In genomic region chr13:51411696-51412430, GRCm38 (mm10) we compare ENCODE assay signal across 9 mouse cellular contexts. TPM values are rescaled to one million over a fixed set of nuclear protein-coding genes. Genes with fewer than 3 reads are reported as not detected.
DNase-seq lines count a peak whose midpoint lies in the region; ATAC-seq lines count a peak whose summit lies in the region.
"Had no signal": no experiment of that assay in that cellular context is flagged by ENCODE, and none has a peak within 500 bp of the region (broad histone marks: within the 10 kb centered on the region; RNA-seq: fewer than 3 reads in every experiment).

No protein-coding gene starts in this region.

- H3K27me3 ChIP-seq in hindbrain, embryonic 10.5 days (ENCODE audit: insufficient read depth, poor library complexity, severe bottlenecking): peaks cover 37% of the 10 kb centered on the region
- H3K27me3 ChIP-seq in hindbrain, embryonic 16.5 days (replicated peaks; ENCODE audit: control insufficient read depth, insufficient read depth, low read length): no peaks in the 10 kb centered on the region
- H3K27me3 ChIP-seq in embryonic facial prominence, embryonic 13.5 days: no peaks in the 10 kb centered on the region
- H3K27me3 ChIP-seq in limb, embryonic 11.5 days (ENCODE audit: control insufficient read depth, insufficient read depth, low read length): no peaks in the 10 kb centered on the region

- 55% methylated on average over 12 of the region's 12 CpGs for WGBS in hindbrain, embryonic 10.5 days
- 58% methylated on average over 12 of the region's 12 CpGs for WGBS in hindbrain, embryonic 16.5 days
- 17% methylated on average over 12 of the region's 12 CpGs for WGBS in embryonic facial prominence, embryonic 13.5 days
- WGBS in limb, embryonic 11.5 days: 8% methylated on average over 12 of the region's 12 CpGs

- H3K9me3 ChIP-seq in hindbrain, embryonic 10.5 days: peaks cover 13% of the 10 kb centered on the region
- H3K9me3 ChIP-seq in hindbrain, embryonic 16.5 days (ENCODE audit: control insufficient read depth, low read length): no peaks in the 10 kb centered on the region; the same call in 1 of the 2 replicates
- 0 out of 2 replicates have a peak, but pooled peaks cover 3% of the 10 kb centered on the region for H3K9me3 ChIP-seq in embryonic facial prominence, embryonic 13.5 days
- peaks cover 13% of the 10 kb centered on the region; the same call in 1 of the 2 replicates for H3K9me3 ChIP-seq in limb, embryonic 11.5 days (ENCODE audit: control insufficient read depth, low read length)

- no peak overlapping the region for H3K9ac ChIP-seq in hindbrain, embryonic 16.5 days (ENCODE audit: low read depth, low read length)
- peak overlapping the region; percentile 90 for H3K9ac ChIP-seq in embryonic facial prominence, embryonic 13.5 days
- H3K9ac ChIP-seq in limb, embryonic 11.5 days (ENCODE audit: low read length): peak overlapping the region; percentile 59

- H3K4me3 ChIP-seq in hindbrain, embryonic 10.5 days: peak overlapping the region; percentile 53; the same call in 1 of the 2 replicates
- no peak overlapping the region for H3K4me3 ChIP-seq in hindbrain, embryonic 16.5 days (ENCODE audit: low read length)
- peak overlapping the region; percentile 73 for H3K4me3 ChIP-seq in embryonic facial prominence, embryonic 13.5 days
- H3K4me3 ChIP-seq in limb, embryonic 11.5 days (ENCODE audit: low read depth, low read length): peak overlapping the region; percentile 77

- no peak overlapping the region for H3K4me2 ChIP-seq in hindbrain, embryonic 16.5 days (ENCODE audit: low read length)
- peak overlapping the region; percentile 84 for H3K4me2 ChIP-seq in embryonic facial prominence, embryonic 13.5 days
- peak overlapping the region; percentile 63 for H3K4me2 ChIP-seq in limb, embryonic 11.5 days (ENCODE audit: low read depth, severe bottlenecking)

- ATAC-seq in hindbrain, embryonic 16.5 days: no peak
- ATAC-seq in embryonic facial prominence, embryonic 13.5 days (ENCODE audit: insufficient number of reproducible peaks, insufficient read depth, low FRiP score, low TSS enrichment, low read depth): no peak
- no peak; the same call in 1 of the 2 replicates for ATAC-seq in limb, embryonic 11.5 days (ENCODE audit: insufficient number of reproducible peaks, low FRiP score, low TSS enrichment, low read depth)

- peaks cover 41% of the 10 kb centered on the region for H3K4me1 ChIP-seq in hindbrain, embryonic 10.5 days (replicated peaks)
- H3K4me1 ChIP-seq in hindbrain, embryonic 16.5 days (ENCODE audit: control insufficient read depth, insufficient read depth, low read depth, low read length): peaks cover 14% of the 10 kb centered on the region
- H3K4me1 ChIP-seq in embryonic facial prominence, embryonic 13.5 days: peaks cover 58% of the 10 kb centered on the region
- H3K4me1 ChIP-seq in limb, embryonic 11.5 days (ENCODE audit: control insufficient read depth, insufficient read depth, low read length): peaks cover 38% of the 10 kb centered on the region

- peaks cover 21% of the 10 kb centered on the region for H3K36me3 ChIP-seq in hindbrain, embryonic 10.5 days
- no peaks in the 10 kb centered on the region; the same call in 1 of the 2 replicates for H3K36me3 ChIP-seq in hindbrain, embryonic 16.5 days (ENCODE audit: control insufficient read depth, insufficient read depth, low read length)
- peaks cover 35% of the 10 kb centered on the region for H3K36me3 ChIP-seq in embryonic facial prominence, embryonic 13.5 days
- peaks cover 17% of the 10 kb centered on the region for H3K36me3 ChIP-seq in limb, embryonic 11.5 days (ENCODE audit: control insufficient read depth, insufficient read depth, low read length)

- DNase-seq in hindbrain, embryonic 10.5 days (ENCODE audit: low spot score): peak; percentile 36
- DNase-seq in NIH3T3 (ENCODE audit: low read depth): peak; percentile 84
- peak; percentile 71 for DNase-seq in limb, embryonic 11.5 days (ENCODE audit: low spot score)
- no peak for DNase-seq in adrenal gland, adult 18-20 months (ENCODE audit: low spot score in 2 of 2)
- DNase-seq in layer of hippocampus, adult 8-10 months (ENCODE audit: low spot score in 2 of 2): no peak
- DNase-seq in layer of hippocampus, postnatal 10 days (ENCODE audit: low spot score in 2 of 2): no peak
- DNase-seq: thymus, postnatal 14 days had no signal

- H3K27ac ChIP-seq in hindbrain, embryonic 10.5 days: 0 out of 2 replicates have a peak overlapping the region, but pooled peaks have one; percentile 25
- H3K27ac ChIP-seq in hindbrain, embryonic 16.5 days (ENCODE audit: low read depth, low read length): no peak overlapping the region
- peak overlapping the region; percentile 92 for H3K27ac ChIP-seq in embryonic facial prominence, embryonic 13.5 days
- H3K27ac ChIP-seq in limb, embryonic 11.5 days (replicated peaks; ENCODE audit: low read depth, low read length): peak overlapping the region; percentile 77

RNA-seq across cellular contexts. Expression of gene S1pr3, which starts 3.4 kb away (rescaled TPM):
- polyA plus RNA-seq in hindbrain, embryonic 10.5 days (2016; fragmentation: Nextera tagmentation; extraction: Ambion mirVana): 48.0 and 50.6 TPM in 2 replicates
- 15.0 and 17.1 TPM in 2 replicates for polyA plus RNA-seq in hindbrain, embryonic 16.5 days (2015; fragmentation: Nextera tagmentation; extraction: Ambion mirVana)
- polyA plus RNA-seq in embryonic facial prominence, embryonic 13.5 days (2015; fragmentation: Nextera tagmentation; extraction: Ambion mirVana): 147 and 152 TPM in 2 replicates
- polyA plus RNA-seq in limb, embryonic 11.5 days (2014; fragmentation: Nextera tagmentation; extraction: Ambion mirVana): 126 and 129 TPM in 2 replicates
- 10 to 100 TPM in 1 of 2 experiments, 1 to 10 TPM in 1; 9.7 to 14.1 TPM for total RNA-seq in adrenal gland, adult 18-20 months (2021)
- total RNA-seq in layer of hippocampus, adult 8-10 months (2022): 10 to 100 TPM in 2 of 4 experiments, 1 to 10 TPM in 2; 5.5 to 16.4 (median 11.1) TPM
- 1 to 10 TPM; 8.1 to 8.3 TPM for total RNA-seq in layer of hippocampus, postnatal 10 days (2021)

Comparison
In these comparisons a context has a peak if more than half of its experiments do, and no peak if none do; other contexts are left out.
1. DNase-seq: peak in hindbrain, embryonic 10.5 days (single experiment), NIH3T3 (single experiment) and limb, embryonic 11.5 days (single experiment); none in adrenal gland, adult 18-20 months (0 of 2), layer of hippocampus, adult 8-10 months (0 of 2) and layer of hippocampus, postnatal 10 days (0 of 2).